Mouse (Mus musculus) layer of hippocampus, postnatal 10 days (tissue): Measurements from ENCODE around the gene Uqcrfs1. TPM values are rescaled to one million over a fixed set of nuclear protein-coding genes. Genes with fewer than 3 reads are reported as not detected.

ENCODE experiments used
- DNase-seq, 2 experiments: peaks; one replicate each; pipeline ENCODE4 v3.0.0; 2021; ENCODE audit warnings: low spot score in 2 of 2
- total RNA-seq, 2 experiments: library from RNA; stranded (reverse); gene quantifications; 2 replicates each; pipeline ENCODE4 v1.2.3; 2021

The Uqcrfs1 gene
- total RNA-seq, 2 experiments from 2014 or later = 182 to 196 TPM

- no peak for DNase-seq
Observed at GRCm38 (mm10) chr13:30501860-30502395, 43.2 kb downstream of the Uqcrfs1 start.

Other genes with a start within 250 kb of the Uqcrfs1 start
- 1 to 10 TPM; 1.3 to 3.6 TPM for gene Agtr1a, start 208.9 kb downstream of the Uqcrfs1 start, total RNA-seq
- 10 to 100 TPM; 23.8 to 26.3 TPM for gene Dusp22, start 114.6 kb upstream of the Uqcrfs1 start, total RNA-seq
- under 1 TPM; 0.07 to 0.11 TPM for gene Irf4, start 203.9 kb upstream of the Uqcrfs1 start, total RNA-seq